ENCODE assay signal across 9 mouse cellular contexts in genomic region chr2:117438586-117439371, GRCm38 (mm10).
DNase-seq lines count a peak whose midpoint lies in the region; ATAC-seq lines count a peak whose summit lies in the region.
"Had no signal": no experiment of that assay in that cellular context is flagged by ENCODE, and none has a peak within 500 bp of the region (broad histone marks: within the 10 kb centered on the region; RNA-seq: fewer than 3 reads in every experiment).

No protein-coding gene starts in this region.

- peak; percentile 66; the same call in 1 of the 2 replicates for ATAC-seq in intestine, embryonic 15.5 days
- peak; percentile 82 for ATAC-seq in midbrain, embryonic 11.5 days (ENCODE audit: low FRiP score)

- H3K9me3 ChIP-seq in heart, embryonic 10.5 days, result no peaks in the 10 kb centered on the region
- H3K9me3 ChIP-seq in intestine, embryonic 15.5 days, result no peaks in the 10 kb centered on the region
- H3K9me3 ChIP-seq in midbrain, embryonic 11.5 days (ENCODE audit: control insufficient read depth, low read length), result no peaks in the 10 kb centered on the region

- peak; percentile 82 for DNase-seq in heart, adult 11 months
- DNase-seq in heart, embryonic 10.5 days (ENCODE audit: low spot score), result no peak
- peak; percentile 64 to 70 for DNase-seq in cerebellum, adult 18-20 months
- DNase-seq in forelimb bud, embryonic 11.5 days (ENCODE audit: low read depth, low spot score), result peak; percentile 70
- DNase-seq in left cerebral cortex, adult 8-10 months (ENCODE audit: low spot score in 2 of 2), result peak; percentile 70 to 84
- DNase-seq in midbrain, embryonic 11.5 days (ENCODE audit: low spot score, missing footprints), result peak; percentile 94
- peak; percentile 46 for DNase-seq in skeletal muscle tissue, adult 2 months (ENCODE audit: low read depth, low spot score)

- no peaks in the 10 kb centered on the region for H3K27me3 ChIP-seq in heart, embryonic 10.5 days (ENCODE audit: insufficient read depth, poor library complexity, severe bottlenecking)
- H3K27me3 ChIP-seq in intestine, embryonic 15.5 days (replicated peaks), result no peaks in the 10 kb centered on the region
- H3K27me3 ChIP-seq in midbrain, embryonic 11.5 days (ENCODE audit: control insufficient read depth, insufficient read depth, low read length), result no peaks in the 10 kb centered on the region

- no peak overlapping the region for H3K4me3 ChIP-seq in heart, embryonic 10.5 days
- no peak overlapping the region for H3K4me3 ChIP-seq in intestine, embryonic 15.5 days (replicated peaks)
- H3K4me3 ChIP-seq in midbrain, embryonic 11.5 days (ENCODE audit: low read depth, low read length), result no peak overlapping the region
- H3K4me3 ChIP-seq: myocyte had no signal

- no peak overlapping the region for H3K9ac ChIP-seq in intestine, embryonic 15.5 days
- H3K9ac ChIP-seq in midbrain, embryonic 11.5 days (ENCODE audit: low read length), result no peak overlapping the region

- H3K27ac ChIP-seq in heart, embryonic 10.5 days, result no peak overlapping the region
- no peak overlapping the region for H3K27ac ChIP-seq in intestine, embryonic 15.5 days
- no peak overlapping the region for H3K27ac ChIP-seq in midbrain, embryonic 11.5 days (ENCODE audit: low read depth, low read length)

- H3K36me3 ChIP-seq in heart, embryonic 10.5 days, result no peaks in the 10 kb centered on the region
- no peaks in the 10 kb centered on the region for H3K36me3 ChIP-seq in intestine, embryonic 15.5 days
- H3K36me3 ChIP-seq in midbrain, embryonic 11.5 days (ENCODE audit: control insufficient read depth, insufficient read depth, low read length), result no peaks in the 10 kb centered on the region

- 61% methylated on average over 8 of the region's 8 CpGs for WGBS in heart, embryonic 10.5 days
- 65% methylated on average over 8 of the region's 8 CpGs for WGBS in intestine, embryonic 15.5 days
- WGBS in midbrain, embryonic 11.5 days, result 65% methylated on average over 8 of the region's 8 CpGs

- H3K4me1 ChIP-seq in heart, embryonic 10.5 days, result no peaks in the 10 kb centered on the region
- no peaks in the 10 kb centered on the region for H3K4me1 ChIP-seq in intestine, embryonic 15.5 days (replicated peaks)
- no peaks in the 10 kb centered on the region for H3K4me1 ChIP-seq in midbrain, embryonic 11.5 days (ENCODE audit: control insufficient read depth, insufficient read depth, low read length)

- H3K4me2 ChIP-seq in intestine, embryonic 15.5 days (replicated peaks), result no peak overlapping the region
- no peak overlapping the region for H3K4me2 ChIP-seq in midbrain, embryonic 11.5 days
